Mouse (Mus musculus) embryonic facial prominence, embryonic 14.5 days (tissue): Measurements from ENCODE around the gene Gm10134. TPM values are rescaled to one million over a fixed set of nuclear protein-coding genes. Genes with fewer than 3 reads are reported as not detected.
"Not testable (repeated sequence)": the region's sequence is repeated elsewhere in the genome, so short reads cannot be mapped to it uniquely, and the experiment has no call there.

Experiments used
- ATAC-seq: fragments of 200-750 bp; cut with Nextera tagmentation; 2 replicates; pipeline ENCODE4 v1.8.0; 2017; ENCODE audit warnings: low read depth, moderate number of reproducible peaks, moderate TSS enrichment
- DNase-seq: peaks from one replicate; pipeline ENCODE4 v3.0.0-alpha.2; 2015; ENCODE audit warnings: low spot score
- H3K27ac ChIP-seq: fragments of 300-500 bp; sonication (generic); replicated peaks from 2 replicates; pipeline ENCODE4 v1.5.1; 2014; ENCODE audit warnings: low read depth, mild to moderate bottlenecking, low read length, moderate library complexity
- H3K27me3 ChIP-seq: fragments of 300-500 bp; sonication (generic); replicated peaks from 2 replicates; pipeline ENCODE4 v1.6.1; 2014; ENCODE audit warnings: low read length; ENCODE audit not compliant: control insufficient read depth, insufficient read depth
- H3K36me3 ChIP-seq: fragments of 300-500 bp; sonication (generic); 2 replicates; pipeline ENCODE4 v1.6.1; 2014; ENCODE audit warnings: low read length, mixed read lengths; ENCODE audit not compliant: control insufficient read depth, insufficient read depth
- H3K4me1 ChIP-seq: fragments of 300-500 bp; sonication (generic); 2 replicates; pipeline ENCODE4 v1.6.1; 2014; ENCODE audit warnings: antibody characterized with exemption, low read length; ENCODE audit not compliant: control insufficient read depth, insufficient read depth
- H3K4me2 ChIP-seq: fragments of 300-500 bp; sonication (generic); 2 replicates; pipeline ENCODE4 v1.6.1; 2014; ENCODE audit warnings: low read depth, mild to moderate bottlenecking, low read length, moderate library complexity, mixed read lengths
- H3K4me3 ChIP-seq: fragments of 300-500 bp; sonication (generic); 2 replicates; pipeline ENCODE4 v1.5.1; 2014; ENCODE audit warnings: low read depth, mild to moderate bottlenecking, low read length
- H3K9ac ChIP-seq: fragments of 300-500 bp; sonication (generic); 2 replicates; pipeline ENCODE4 v1.6.1; 2014; ENCODE audit warnings: low read depth, mild to moderate bottlenecking, low read length, moderate library complexity, mixed read lengths
- H3K9me3 ChIP-seq: fragments of 300-500 bp; sonication (generic); 2 replicates; pipeline ENCODE4 v1.6.1; 2016; ENCODE audit warnings: low read length; ENCODE audit not compliant: control insufficient read depth
- WGBS: fragments of 180-500 bp; shearing (Covaris S2); extraction: QIAGEN DNeasy Blood & Tissue Kit; methylation state at CpG from one replicate; pipeline ENCODE4 v1.1.7; 2014; 5-methylcytosine and 5-hydroxymethylcytosine counted together
- polyA plus RNA-seq: library from polyadenylated mRNA; unstranded; fragments of >200 nt; fragmentation: Nextera tagmentation; extraction: Ambion mirVana; gene quantifications from 2 replicates; pipeline ENCODE4 v1.2.1, GENCODE M21; 2014

Gene Gm10134
- polyA plus RNA-seq, 1 experiment from 2014 or later: 2.7 TPM

GRCm38 (mm10) chr2:28496671-28497070 lies 9.2 kb upstream of the Gm10134 start, which contains the start of gene Gbgt1:
Gbgt1 (plus strand) TSS chr2:28496891.
- H3K9me3 ChIP-seq: no peaks in the 10 kb centered on the region
- ATAC-seq (no peak), DNase-seq (no peak)
- no peaks in the 10 kb centered on the region for H3K27me3 ChIP-seq
- H3K4me1 ChIP-seq: no peaks in the 10 kb centered on the region
- peak within 1 kb of the TSS; percentile 61 for H3K27ac ChIP-seq
- WGBS: 47% methylated on average over 5 of the region's 5 CpGs
- no peaks in the 10 kb centered on the region for H3K36me3 ChIP-seq
- no peak within 1 kb of the TSS for H3K4me3 ChIP-seq
- H3K9ac ChIP-seq: no peak within 1 kb of the TSS
- H3K4me2 ChIP-seq: no peak within 1 kb of the TSS

- Histone ChIP-seq H3K36me3 (no peaks in the 10 kb centered on the region), H3K27me3 (no peaks in the 10 kb centered on the region), H3K4me3 (no peak overlapping the region), H3K9me3 (no peaks in the 10 kb centered on the region), H3K4me1 (no peaks in the 10 kb centered on the region), H3K27ac (no peak overlapping the region), H3K9ac (no peak overlapping the region), H3K4me2 (no peak overlapping the region)
- DNase-seq (no peak), ATAC-seq (no peak)
- WGBS: 78% methylated on average over 5 of the region's 5 CpGs
Measured at GRCm38 (mm10) chr2:28497561-28497960, 8.3 kb upstream of the Gm10134 start.

GRCm38 (mm10) chr2:28498431-28498830 lies 7.5 kb upstream of the Gm10134 start:
- Histone ChIP-seq H3K27ac (no peak overlapping the region), H3K4me3 (no peak overlapping the region), H3K36me3 (no peaks in the 10 kb centered on the region), H3K9me3 (no peaks in the 10 kb centered on the region), H3K4me2 (no peak overlapping the region), H3K9ac (no peak overlapping the region), H3K4me1 (no peaks in the 10 kb centered on the region), H3K27me3 (no peaks in the 10 kb centered on the region)
- DNase-seq (no peak), ATAC-seq (no peak)
- 84% methylated on average over 4 of the region's 4 CpGs for WGBS

GRCm38 (mm10) chr2:28502987-28503386 lies 2.9 kb upstream of the Gm10134 start:
- WGBS: 80% methylated on average over 10 of the region's 10 CpGs

GRCm38 (mm10) chr2:28504676-28505075 lies 1.2 kb upstream of the Gm10134 start:
- no peak overlapping the region for H3K4me2 ChIP-seq
- no peaks in the 10 kb centered on the region for H3K36me3 ChIP-seq
- no peaks in the 10 kb centered on the region for H3K9me3 ChIP-seq
- ATAC-seq (no peak), DNase-seq (no peak)
- H3K4me3 ChIP-seq: no peak overlapping the region
- H3K27ac ChIP-seq: no peak overlapping the region
- no peaks in the 10 kb centered on the region for H3K27me3 ChIP-seq
- no peaks in the 10 kb centered on the region for H3K4me1 ChIP-seq
- WGBS: 89% methylated on average over 13 of the region's 13 CpGs
- H3K9ac ChIP-seq: no peak overlapping the region

More at GRCm38 (mm10) chr2:28502987-28503386, 2.9 kb upstream of the Gm10134 start:
- H3K27ac ChIP-seq: no peak overlapping the region
- H3K4me3 ChIP-seq: no peak overlapping the region
- no peaks in the 10 kb centered on the region for H3K27me3 ChIP-seq
- ATAC-seq (no peak), DNase-seq (no peak)
- H3K36me3 ChIP-seq: no peaks in the 10 kb centered on the region
- H3K9me3 ChIP-seq: no peaks in the 10 kb centered on the region
- H3K4me1 ChIP-seq: no peaks in the 10 kb centered on the region
- no peak overlapping the region for H3K4me2 ChIP-seq
- no peak overlapping the region for H3K9ac ChIP-seq

GRCm38 (mm10) chr2:28506291-28506690 lies 396 bp downstream of the Gm10134 start:
- DNase-seq (no peak), ATAC-seq (no peak)
- Histone ChIP-seq H3K36me3 (no peaks in the 10 kb centered on the region), H3K4me1 (no peaks in the 10 kb centered on the region), H3K27me3 (no peaks in the 10 kb centered on the region), H3K4me3 (no peak overlapping the region), H3K4me2 (no peak overlapping the region), H3K9ac (no peak overlapping the region), H3K9me3 (no peaks in the 10 kb centered on the region), H3K27ac (no peak overlapping the region)
- 78% methylated on average over 6 of the region's 6 CpGs for WGBS

GRCm38 (mm10) chr2:28511600-28511999 lies 5.7 kb downstream of the Gm10134 start:
- ATAC-seq, H3K36me3 ChIP-seq, H3K9me3 ChIP-seq, H3K4me3 ChIP-seq, H3K4me1 ChIP-seq, H3K27ac ChIP-seq, H3K4me2 ChIP-seq, H3K9ac ChIP-seq, DNase-seq, H3K27me3 ChIP-seq: not testable (repeated sequence)
- 51% methylated on average over 5 of the region's 5 CpGs for WGBS

- Histone ChIP-seq H3K36me3 (0 out of 2 replicates have a peak, but pooled peaks cover 5% of the 10 kb centered on the region), H3K4me1 (peaks cover 7% of the 10 kb centered on the region; the same call in 1 of the 2 replicates), H3K9me3 (no peaks in the 10 kb centered on the region), H3K4me2 (peak within 1 kb of the TSS; percentile 94), H3K27ac (peak within 1 kb of the TSS; percentile 71), H3K27me3 (no peaks in the 10 kb centered on the region), H3K9ac (peak within 1 kb of the TSS; percentile 90), H3K4me3 (peak within 1 kb of the TSS; percentile 82)
- WGBS: 0% methylated on average over 12 of the region's 71 CpGs
- DNase-seq (peak; percentile 69), ATAC-seq (peak; percentile 80)
Measured at GRCm38 (mm10) chr2:28512798-28513401, 7.0 kb downstream of the Gm10134 start, which contains the start of gene Ralgds. Ralgds (plus strand) TSS chr2:28513125.
